Mouse (Mus musculus): ENCODE measurements around the gene Trim26. TPM values are rescaled to one million over a fixed set of nuclear protein-coding genes. Genes with fewer than 3 reads are reported as not detected.
"Not testable (repeated sequence)": the region's sequence is repeated elsewhere in the genome, so short reads cannot be mapped to it uniquely, and the experiment has no call there.

The Trim26 gene
- total RNA-seq, 2 experiments from 2014 or later, result 21.0 to 23.1 TPM

DNA sequence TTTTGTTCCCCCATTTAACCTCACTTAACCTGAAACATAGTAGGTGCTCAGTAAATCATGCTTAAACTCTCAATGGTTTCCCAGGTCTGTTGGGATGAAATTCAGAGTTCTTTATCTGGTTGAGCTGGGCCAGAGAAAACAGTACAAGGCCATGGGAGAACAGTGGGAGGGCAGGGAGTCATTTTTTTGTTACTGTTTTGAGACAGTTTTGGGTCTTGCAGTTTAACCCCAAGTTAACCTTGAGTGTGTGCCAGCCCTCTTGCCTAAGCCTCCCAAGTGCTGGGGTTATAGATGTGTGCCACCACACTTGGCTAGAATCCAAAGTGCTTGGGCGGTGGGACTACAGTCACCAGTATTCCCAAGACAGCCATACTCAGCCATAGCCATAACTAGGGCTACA is 7.8 kb downstream of the Trim26 start:
- DNase-seq (ENCODE audit: low spot score in 2 of 2), result no peak
- intact Hi-C loops (cut with DNase I), result no loop called here

DNA sequence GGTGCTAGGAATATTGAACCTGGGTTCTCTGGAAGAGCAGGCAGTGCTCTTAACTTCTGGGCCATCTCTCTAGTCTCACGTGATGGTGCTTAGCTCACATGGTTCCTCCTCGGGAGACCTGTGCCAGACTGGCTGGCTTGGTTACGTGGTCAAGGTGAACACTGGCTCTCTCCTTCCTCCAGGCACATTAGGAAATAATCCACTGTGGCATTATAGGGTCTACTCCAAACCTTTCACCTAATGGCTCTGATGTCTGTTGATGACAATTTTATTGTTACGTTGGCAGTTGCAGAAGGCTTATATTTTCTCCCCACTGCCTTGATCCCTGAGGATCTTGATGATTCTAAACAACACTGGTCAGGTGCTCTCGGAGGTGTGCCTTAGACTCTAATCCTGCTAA is 12.0 kb downstream of the Trim26 start:
- intact Hi-C loops (cut with DNase I), result no loop called here
- DNase-seq (ENCODE audit: low spot score in 2 of 2), result no peak

DNA sequence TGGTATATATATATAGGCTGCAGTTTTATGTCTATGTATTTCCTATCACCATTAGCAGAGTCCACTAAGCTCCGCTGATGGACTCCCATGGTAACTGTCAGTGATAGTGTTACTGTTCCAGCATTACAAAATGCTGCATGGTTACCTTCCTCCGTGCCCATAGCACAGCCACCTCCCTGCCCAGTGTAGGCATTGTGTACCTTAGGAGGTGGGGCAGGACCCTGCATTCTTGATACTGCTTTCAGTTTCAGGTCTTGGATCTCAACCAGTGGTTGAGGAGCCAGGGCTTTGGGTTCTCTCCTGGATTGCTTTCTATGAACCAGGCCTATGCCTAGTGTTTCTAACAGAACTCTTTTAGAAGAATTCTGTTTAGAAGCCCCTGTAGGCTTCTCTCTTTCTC is 13.1 kb downstream of the Trim26 start:
- intact Hi-C loops (cut with DNase I), result no loop called here
- no peak for DNase-seq (ENCODE audit: low spot score in 2 of 2)

DNA sequence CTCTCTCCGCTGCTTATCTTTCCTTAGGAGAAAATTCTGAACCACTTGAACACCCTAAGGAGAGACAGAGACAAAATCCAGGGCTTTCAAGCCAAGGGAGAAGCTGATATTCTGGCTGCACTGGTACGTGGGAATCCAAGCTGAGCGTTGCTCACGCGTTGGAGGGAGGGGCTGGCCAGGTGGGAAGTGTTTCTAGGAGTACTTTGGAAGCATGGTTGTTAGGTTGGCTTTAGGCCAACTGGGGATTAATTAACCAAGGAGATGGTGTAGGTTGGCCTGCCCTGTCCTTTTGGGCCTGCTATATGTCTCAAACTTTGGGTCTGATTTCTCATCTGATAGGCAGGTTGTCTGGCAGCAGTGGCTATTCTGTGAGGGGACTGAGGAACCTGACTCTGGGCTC is 14.3 kb downstream of the Trim26 start:
- intact Hi-C loops (cut with DNase I), result no loop called here
- DNase-seq (ENCODE audit: low spot score in 2 of 2), result no peak

DNA sequence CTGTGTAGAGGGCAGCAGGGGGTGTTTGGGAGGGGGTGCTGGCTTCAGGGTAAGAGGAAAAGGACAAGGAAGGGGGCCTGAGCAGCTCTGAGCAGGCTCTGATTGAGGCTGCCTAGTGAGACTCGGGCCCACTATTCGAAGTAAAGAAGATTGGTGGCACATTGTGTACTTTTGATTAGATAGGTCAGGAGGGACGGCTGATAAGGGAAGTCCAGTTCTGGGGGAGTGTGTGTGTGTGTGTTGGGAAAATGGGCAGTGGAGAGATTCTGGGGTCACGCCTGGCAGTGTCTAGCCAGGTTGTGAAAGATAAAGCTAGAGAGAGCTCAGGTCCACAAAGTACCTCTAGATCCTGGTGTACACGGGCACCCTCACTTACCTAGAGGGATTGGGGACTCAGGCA is 14.7 kb downstream of the Trim26 start:
- DNase-seq (ENCODE audit: low spot score in 2 of 2), result no peak
- intact Hi-C loops (cut with DNase I), result no loop called here

DNA sequence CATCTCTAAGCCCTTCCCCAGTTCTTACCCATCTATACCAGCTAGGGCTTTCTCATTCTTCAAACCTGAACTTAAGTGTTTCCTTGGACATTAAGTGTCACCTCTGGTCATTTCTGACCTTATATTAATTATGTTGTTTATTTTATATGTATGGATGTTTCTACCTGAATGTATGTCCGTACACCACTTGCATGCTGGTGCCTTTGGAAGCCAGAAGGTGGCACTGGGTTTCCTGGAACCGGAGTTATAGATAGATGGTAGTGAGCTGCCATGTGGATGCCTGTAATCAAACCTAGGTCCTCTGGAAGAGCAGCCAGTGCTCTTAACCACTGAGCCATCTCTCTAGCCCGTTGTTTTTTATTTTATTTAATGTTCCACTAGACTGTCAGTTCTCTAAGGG is 18.6 kb downstream of the Trim26 start:
- intact Hi-C loops (cut with DNase I), result no loop called here
- DNase-seq (ENCODE audit: low spot score in 2 of 2), result no peak

DNA sequence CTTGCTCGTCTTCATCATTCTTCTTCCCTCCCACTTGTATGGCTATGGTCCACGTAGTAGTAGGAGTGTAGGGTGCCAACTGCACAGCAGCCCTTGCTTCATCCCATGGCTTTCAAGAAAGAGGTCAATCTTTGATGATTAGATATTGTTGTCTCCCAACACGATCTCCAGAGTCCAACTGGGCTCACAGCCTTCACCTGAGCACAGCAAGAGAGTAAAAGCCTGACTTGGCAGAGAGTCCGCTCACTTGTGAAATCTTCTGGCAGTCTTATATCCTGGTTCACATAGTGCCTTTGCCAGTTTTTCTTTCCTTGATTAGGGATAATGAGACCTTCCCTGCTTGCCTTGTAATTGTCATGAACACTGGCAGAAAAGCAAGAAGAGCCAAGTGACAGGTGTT is 19.3 kb downstream of the Trim26 start:
- intact Hi-C loops (cut with DNase I), result no loop called here

DNA sequence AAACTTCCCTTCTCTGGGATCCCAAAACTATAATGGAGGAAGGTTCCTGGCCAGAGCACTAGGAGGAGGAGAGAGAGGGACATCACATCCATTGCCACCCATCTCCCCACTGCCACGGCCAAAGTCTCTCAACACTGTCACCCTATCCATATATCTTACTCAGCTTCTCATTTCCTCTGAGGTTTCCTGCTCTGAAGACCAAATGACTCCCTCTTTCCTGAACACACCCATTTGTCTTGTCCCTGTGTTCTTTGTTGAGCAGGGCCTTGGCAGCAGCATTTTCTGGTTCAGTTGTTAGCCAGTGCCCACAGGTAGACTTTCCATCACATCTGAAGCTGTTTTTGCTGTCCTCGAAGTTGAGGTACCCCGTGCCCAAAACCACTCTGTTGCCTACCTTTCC is 21.2 kb downstream of the Trim26 start:
- DNase-seq (ENCODE audit: low spot score in 2 of 2), result no peak
- intact Hi-C loops (cut with DNase I), result no loop called here

More for the DNA sequence above, 19.3 kb downstream of the Trim26 start:
- no peak for DNase-seq (ENCODE audit: low spot score in 2 of 2)

DNA sequence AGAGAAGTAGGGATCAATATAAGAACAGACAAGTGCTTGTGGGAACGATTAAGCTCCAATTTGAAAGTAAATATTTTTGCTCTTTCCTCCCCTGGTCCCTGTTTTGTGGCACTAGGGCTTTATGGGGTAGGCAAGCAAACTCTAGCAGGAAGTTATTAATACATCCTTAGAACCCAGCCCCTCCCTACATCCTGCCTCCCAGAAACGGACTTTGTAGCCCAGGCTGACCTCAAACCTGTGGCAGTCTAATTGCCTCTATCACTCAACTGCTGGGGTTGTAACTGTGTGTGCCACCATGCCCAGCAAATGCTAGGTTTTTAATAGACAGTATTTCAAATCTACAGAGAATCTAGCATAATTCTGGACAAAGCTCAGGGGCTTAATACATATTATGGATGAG is 24.7 kb downstream of the Trim26 start:
- intact Hi-C loops (cut with DNase I), result no loop called here
- DNase-seq (ENCODE audit: low spot score in 2 of 2), result no peak

DNA sequence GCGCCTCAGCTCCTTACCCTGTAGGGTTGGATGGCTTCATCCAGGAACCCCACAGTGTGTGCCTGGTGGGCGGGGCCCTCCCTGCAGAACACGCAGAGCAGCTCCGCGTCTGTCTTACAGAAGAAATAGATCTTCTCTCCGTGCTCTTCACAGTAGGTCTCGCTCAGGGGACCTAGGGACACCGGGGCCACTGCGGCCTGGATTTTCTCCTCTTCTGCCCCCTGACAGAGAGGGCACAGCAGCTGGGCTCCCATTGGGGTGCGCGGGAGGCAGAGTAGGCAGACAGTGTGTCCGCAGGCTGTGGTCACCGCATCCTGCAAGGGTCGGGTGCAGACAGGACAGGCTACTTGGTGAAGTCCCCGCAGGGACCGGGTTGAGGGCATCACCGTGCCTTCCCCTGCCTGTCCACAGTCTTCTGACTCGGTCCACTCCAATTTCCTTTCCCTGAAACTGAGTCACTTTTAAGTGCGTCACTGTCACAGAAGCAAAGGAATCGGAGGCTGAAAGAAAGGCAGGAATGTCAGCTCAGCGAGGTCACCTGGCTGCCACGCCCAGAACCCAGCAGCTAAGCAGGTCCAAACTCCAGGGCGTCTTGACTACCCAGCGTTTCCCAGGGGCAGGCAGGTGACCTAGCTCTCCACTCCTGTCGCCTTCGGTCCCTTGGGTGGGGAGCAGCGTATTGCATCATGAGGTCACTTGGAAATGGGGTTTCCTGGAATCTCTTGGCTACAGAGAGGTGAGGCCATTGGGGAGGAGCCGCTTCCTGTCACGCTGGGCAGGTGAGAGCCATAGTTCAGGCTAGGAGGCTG is 30.0 kb downstream of the Trim26 start, which contains the start of gene Trim15:
Gene Trim15, minus strand, starts transcription at position 492 of the 809 bp plus-strand sequence.
- intact Hi-C loops (cut with DNase I), result no loop called here
- DNase-seq (ENCODE audit: low spot score in 2 of 2), result peak in 1 of 2 experiments; percentile 11

DNA sequence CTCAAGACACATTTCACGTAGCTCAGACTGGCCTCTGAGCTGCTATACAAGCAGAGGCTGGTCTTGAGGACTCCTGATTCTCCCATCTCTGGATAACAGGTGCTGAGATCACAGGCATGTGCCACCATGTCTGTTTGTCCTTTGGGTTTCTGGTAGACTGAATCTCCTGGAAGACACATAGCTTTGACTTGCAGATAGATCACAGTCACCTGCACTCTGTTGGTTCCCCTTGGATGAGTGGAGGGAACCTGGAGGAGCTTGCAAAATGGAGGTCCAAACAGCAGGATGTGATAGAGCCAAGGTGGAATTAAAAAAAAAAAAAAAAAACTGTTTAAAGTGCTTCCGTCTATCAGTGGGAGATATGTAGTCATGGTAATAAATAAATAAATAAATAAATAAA is 31.9 kb downstream of the Trim26 start:
- DNase-seq (ENCODE audit: low spot score in 2 of 2), result no peak
- intact Hi-C loops (cut with DNase I), result no loop called here

DNA sequence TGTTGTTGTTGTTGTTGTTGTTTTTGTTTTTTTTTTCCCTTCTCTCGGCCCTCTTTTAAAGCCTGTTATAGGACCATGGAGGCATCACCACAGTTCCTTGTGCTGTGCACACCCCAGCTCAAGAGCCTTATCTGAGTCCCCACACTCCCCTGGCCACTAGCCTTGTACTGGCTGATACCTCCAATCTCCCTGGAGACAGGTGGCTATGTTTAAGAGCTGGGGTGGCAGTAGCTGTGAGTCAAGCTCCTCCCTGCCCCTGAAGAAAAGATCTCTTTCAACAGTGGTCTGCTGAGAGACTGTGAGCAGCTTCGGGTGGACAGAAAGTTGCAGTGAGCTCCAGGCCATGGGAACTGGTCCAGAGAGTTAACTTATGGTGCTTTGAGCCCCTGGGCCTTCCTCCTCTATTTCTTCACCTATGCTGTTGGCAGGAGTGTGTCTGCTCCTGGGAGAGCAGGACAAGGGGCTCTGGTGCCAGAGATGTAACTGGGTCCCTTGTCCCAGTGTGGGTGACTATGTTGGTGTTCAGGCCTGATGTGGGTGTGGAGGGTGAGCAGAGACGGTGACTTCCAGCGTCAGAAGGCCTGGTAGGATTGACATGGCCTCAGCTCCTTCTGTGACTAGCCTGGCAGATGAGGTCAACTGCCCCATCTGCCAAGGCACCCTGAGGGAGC is 32.5 kb downstream of the Trim26 start, which contains the start of gene Trim10:
Gene Trim10, plus strand, starts transcription at position 291 of the 671 bp plus-strand sequence.
- intact Hi-C loops (cut with DNase I), result no loop called here

DNA sequence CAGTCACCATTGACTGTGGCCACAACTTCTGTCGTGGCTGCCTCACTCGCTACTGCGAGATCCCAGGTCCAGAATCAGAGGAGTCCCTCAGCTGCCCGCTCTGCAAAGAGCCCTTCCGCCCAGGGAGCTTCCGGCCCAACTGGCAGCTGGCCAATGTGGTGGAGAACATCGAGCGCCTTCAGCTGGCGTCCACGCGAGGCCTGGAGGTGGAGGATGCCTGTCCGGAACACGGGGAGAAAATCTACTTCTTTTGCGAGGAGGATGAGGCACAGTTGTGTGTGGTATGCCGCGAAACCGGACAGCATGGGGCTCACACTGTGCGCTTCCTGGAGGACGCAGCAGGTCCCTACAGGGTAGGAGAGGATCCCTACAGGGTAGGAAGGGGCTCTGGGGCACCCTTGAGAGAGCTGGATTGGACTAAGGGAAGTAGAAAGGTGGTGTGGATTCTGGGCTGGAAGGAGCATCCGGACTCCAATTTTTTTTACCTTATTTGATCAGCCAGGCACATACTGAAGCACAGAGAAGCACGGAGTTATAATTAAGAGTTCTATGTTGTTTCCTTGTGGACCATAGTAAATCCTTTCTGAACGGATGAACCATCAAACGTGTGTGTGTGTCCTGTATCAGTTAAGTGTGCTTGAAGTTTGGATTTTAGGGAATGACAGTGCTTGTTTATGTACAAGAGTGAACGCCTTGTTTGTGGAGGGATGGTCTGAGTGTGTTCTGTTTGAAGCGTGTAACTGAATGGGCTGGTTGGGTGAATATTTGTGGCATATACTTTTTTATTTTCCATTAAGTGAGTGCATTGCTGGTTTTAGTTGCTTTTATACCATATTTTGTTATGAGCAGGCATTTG is 33.2 kb downstream of the Trim26 start:
- intact Hi-C loops (cut with DNase I), result no loop called here

More for the DNA sequence above, 32.5 kb downstream of the Trim26 start, which contains the start of gene Trim10:
- no peak for DNase-seq (ENCODE audit: low spot score in 2 of 2)

DNA sequence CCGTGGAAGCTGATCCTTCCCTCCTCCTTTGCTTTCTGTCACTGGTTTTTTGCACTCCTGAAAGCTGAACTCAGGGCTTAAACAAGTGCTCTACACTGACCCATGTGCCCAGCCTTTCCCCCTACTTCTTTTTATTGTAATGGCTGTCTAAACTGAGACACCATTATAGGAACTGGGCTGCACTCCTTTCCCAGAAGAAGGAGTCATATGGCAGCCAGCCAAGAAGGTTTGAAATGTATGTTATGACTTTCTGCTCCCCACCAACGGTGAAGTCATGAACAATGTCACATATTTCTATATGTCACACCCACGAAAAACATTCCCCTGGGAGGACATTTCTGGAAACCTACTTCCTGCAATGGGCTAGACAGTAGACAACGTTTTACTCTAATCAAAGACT is 37.7 kb downstream of the Trim26 start:
- no peak for DNase-seq (ENCODE audit: low spot score in 2 of 2)
- intact Hi-C loops (cut with DNase I), result no loop called here

More for the DNA sequence above, 33.2 kb downstream of the Trim26 start:
- DNase-seq (ENCODE audit: low spot score in 2 of 2), result no peak

DNA sequence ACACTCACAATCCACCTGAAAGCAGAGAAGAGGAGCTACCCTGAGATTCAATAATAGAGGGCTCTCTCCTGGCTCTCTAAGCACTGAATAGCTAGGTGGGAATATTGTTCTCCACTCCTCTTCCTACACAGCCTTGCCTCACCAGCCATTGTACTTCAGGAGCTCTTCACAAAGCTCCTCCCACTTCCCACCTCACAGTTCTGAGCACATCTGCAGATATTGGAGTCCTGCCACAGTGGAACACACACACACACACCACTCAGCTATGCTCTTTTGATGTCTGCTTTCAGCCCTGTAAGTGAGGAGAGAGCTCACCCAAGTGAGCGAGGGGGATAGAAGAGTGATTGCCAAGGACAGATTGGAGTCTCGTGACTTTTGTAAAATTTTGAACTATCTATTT is 46.4 kb downstream of the Trim26 start:
- intact Hi-C loops (cut with DNase I), result no loop called here

DNA sequence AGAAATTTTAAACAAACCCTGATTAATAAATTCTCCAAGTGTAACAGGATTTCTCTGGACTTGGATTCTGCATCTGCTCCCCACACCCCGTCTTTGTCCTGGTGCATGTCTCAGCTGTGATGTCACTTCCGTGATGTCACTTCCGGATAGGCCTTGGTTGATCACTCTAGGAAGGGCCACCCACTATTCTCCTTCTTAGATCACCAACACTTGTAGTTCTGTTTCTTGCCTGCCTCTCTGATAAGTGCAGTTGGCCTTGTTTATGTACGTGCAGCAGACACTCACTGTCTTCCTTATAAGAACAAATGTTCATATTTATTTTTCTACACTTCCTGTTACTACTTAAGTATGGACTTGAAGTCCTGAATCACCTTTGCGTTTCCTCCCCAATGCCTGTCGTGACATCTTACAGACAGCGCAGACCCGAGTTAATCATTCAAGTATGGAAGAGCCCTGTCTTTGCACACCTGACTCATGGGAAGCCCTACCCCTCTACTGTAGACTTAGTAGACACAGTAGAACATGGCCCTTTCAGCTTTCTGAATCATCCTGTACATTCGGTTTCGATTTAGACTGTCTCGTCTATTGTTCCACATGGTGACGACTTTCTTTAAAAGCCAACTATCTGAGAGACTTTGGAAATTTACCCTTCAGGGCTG is 48.3 kb downstream of the Trim26 start:
- no peak for DNase-seq (ENCODE audit: low spot score in 2 of 2)
- intact Hi-C loops (cut with DNase I), result no loop called here

More for the DNA sequence above, 46.4 kb downstream of the Trim26 start:
- no peak for DNase-seq (ENCODE audit: low spot score in 2 of 2)

DNA sequence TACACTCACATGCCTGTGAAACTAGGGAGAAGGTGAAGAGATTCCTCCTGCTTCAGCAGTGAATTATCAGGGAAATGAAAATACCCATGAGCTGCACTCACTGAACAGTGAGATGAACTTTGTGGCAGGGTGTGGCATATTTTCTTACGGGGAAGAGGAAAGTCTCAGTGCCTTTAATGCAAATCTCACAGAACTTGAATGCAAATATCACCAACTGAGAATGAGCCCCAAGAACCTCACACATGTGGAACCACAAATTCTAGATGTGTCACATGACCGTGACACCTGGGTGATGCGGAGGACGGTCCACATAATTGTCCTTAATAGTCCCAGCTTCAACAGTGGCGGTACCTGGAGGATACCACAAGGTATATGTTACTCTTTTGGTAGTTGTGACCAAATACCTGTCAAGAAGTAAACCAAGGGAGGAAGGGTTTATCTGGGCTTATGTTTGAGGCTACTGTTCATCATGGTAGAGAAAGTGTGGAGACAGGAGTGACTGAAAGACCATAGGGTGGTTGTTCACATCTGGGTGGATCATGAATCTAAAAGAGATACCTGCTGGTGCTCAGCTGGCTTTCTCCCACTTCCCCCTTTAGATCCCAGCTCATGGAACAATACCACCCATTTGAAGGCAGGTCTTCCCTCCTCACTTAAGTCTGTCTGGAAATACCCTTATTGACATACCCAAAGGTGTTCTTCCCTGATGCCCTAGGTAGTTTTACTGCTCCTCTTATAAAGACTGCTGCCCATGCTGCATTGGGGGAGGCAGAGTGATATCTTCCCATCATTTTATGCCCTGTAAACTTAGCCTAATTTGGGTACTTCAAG is 53.4 kb downstream of the Trim26 start, which contains the start of gene Trim40:
Gene Trim40, minus strand, starts transcription at position 51 of the 831 bp plus-strand sequence.
- DNase-seq (ENCODE audit: low spot score in 2 of 2), result no peak
- intact Hi-C loops (cut with DNase I), result loop anchor here (5.0 kb wide), 3 partner anchors 157 to 312 kb away; partner anchors contain the start of genes Gabbr1, Olfr90 and Olfr94

DNA sequence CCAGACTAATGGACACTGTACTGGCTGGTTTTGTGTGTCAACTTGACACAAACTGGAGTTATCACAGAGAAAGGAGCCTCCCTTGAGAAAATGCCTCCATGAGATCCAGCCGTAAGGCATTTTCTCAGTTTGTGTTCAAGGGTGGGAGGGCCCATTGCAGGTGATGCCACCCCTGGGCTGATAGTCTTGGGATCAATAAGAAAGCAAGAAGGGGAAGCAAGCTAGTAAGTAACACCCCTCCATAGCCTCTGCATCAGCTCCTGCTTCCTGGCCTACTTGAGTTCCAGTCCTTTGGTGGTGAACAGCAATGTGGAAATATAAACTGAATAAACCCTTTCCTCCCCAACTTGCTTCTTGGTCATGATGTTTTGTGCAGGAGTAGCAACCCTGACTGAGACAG is 54.6 kb downstream of the Trim26 start:
- intact Hi-C loops (cut with DNase I), result loop anchor here (5.0 kb wide), 3 partner anchors 156 to 311 kb away; partner anchors contain the start of genes Gabbr1, Olfr90 and Olfr94

More for the DNA sequence above, 54.6 kb downstream of the Trim26 start:
- DNase-seq (ENCODE audit: low spot score in 2 of 2), result not testable (repeated sequence)
